Mouse (Mus musculus): ENCODE results near the gene Calml4. TPM values are rescaled to one million over a fixed set of nuclear protein-coding genes. Genes with fewer than 3 reads are reported as not detected.
A peak's percentile ranks its signal among the peaks of the same experiment; 100 is the strongest.
"Not testable (repeated sequence)": the region's sequence is repeated elsewhere in the genome, so short reads cannot be mapped to it uniquely, and the experiment has no call there.

Gene Calml4
- total RNA-seq (2022) = 10 to 100 TPM in 2 of 4 experiments, 1 to 10 TPM in 2; 7.4 to 13.6 (median 10.6) TPM

- peak; percentile 62 for DNase-seq
Observed at GRCm38 (mm10) chr9:62857719-62858261, at the start of gene Calml4. TSS of gene Calml4 (plus strand) at chr9:62858080.

DNA sequence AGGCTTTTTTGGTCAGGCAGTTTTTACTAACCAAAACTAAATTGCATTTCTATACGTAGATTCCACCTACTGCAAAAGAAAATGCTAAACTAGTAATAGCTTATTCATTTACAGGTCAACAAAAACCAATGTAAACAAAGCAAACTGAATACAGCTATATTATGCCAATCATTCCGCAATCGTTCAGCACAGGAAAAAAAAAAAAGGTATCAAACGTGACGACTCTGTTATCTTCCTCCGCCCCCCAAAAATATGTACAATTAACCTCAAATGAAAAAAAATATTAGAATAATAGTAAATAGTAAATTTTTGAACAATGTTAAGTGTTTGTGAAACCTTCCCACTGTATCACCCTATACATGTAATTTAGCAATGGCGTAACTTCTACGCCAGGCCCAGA, 47.8 kb upstream of the Calml4 start:
- no peak for DNase-seq

DNA sequence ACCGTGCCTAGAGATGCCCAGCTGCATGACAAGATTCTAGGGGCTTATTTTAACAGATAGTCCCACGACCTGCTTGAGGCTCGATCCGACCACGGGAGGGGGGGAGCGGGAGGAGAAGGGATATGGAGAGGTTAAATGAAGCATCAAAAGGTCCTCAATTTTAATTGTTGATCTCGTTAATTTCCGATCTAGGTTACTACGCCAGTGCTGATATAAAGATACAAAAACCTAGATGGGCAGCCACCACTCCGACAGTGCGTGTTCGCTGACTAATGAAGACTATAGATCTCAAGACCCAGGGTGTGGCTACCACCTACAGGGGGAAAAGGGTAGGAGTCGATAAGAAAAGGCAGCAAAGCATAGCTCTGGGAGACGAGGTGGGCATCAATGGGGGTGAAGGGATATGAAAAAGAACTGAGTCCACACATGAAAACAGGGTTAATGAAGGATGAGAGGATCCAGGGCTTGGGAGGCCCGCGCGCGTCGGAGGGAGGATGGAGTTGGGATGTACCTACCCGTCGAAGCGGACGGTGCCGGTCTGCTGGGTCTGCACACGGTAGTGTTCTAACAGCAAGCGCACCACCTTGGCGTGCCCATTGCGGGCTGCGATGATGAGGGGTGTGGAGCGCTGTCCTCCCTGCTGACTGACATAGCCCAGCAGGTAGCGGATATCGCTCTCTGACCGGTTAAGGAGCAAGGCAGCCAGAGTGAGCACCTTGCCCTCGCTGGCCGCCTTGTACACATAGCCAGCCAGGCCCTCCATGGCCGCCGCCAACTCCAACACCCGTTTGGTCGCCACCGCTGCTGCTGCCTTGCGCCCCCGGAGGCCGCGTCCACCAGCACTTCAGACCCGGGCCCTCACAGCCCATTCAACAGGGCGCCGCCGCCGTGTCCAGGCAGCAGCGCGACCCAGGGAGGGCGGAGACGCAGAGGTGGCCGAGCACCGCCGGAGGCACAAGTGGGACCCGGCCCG, 47.1 kb upstream of the Calml4 start:
- no peak for DNase-seq

DNA sequence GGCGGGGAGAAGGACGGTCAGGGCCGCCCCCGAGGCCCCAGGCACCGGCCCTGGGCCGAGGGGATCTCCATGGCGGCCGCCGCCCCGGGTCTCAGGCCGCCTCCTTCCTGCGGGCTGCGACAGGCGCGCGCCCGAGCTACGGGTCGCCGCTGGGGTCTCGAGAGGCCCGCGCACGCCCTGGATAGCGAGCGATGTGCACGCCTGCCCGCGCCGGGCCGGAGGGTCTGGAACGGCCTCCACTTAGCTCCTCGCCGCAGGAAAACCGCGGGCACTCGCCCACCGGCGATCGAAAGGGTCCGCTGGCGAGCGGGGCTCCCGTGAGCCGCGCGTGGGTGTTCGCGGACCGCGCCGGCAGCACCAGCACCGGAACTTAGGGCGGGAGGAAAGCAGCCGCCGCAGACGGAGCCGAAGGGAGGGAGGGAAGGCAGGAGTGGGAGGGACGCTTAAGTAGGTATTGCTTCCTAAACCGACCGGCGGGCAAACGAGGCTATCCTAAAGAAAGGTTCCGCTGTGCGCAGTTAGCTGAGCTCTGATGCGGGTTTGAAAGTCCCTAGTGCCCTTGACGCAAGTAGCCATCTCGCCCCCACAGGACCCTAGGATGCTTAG, 46.3 kb upstream of the Calml4 start, which contains the start of gene Fem1b:
Gene Fem1b, minus strand, starts transcription at position 419 of the 606 bp plus-strand sequence.
- peak; percentile 81 for DNase-seq

DNA sequence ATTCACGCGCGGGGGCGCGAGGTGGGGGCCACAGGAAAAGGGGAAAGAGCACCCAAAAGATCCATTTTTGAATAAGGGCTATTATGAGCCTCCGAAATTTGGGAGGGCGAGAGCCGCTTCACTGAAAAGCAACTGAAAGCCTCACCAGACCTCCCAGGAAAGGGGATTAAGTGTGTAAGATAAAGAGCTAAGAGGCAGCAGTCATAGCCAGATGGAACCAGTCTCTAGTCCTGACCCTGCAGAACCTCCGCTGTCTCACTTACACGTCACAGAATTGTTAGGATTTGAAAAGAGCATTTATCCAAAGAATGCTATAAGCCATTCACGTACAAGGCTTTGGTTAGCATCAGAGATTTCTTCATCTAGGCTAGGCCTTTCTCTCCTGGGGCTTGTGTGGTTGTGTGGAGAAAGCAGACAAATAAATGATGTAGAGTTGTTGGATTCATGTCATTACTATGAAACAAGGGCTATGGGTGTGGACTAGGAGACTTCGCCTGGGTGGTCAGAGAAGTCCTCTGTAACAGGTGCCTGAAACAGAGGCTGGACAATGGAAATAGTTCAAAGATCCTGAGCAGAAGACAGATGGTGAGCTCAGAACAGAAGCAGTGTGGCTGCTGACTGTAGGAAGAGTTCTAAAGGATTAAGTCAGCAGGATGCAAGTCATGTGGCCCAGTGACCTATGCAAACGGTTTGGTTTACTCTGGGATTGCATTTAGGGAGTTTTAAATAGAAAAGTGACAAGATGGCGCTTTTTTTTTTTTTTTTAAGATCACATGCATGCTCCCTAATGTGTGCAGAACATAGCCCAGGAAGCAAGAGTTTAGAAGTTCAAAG, 45.4 kb upstream of the Calml4 start:
- DNase-seq = no peak

GRCm38 (mm10) chr9:62814751-62815150, 43.1 kb upstream of the Calml4 start:
- no peak for DNase-seq

GRCm38 (mm10) chr9:62816323-62817098, 41.4 kb upstream of the Calml4 start:
- DNase-seq = no peak

- no peak for DNase-seq
Observed at GRCm38 (mm10) chr9:62817099-62817571, 40.7 kb upstream of the Calml4 start.

GRCm38 (mm10) chr9:62817828-62818614, 39.9 kb upstream of the Calml4 start:
- DNase-seq = no peak

- DNase-seq = no peak
Observed at GRCm38 (mm10) chr9:62819494-62819893, 38.4 kb upstream of the Calml4 start.

- DNase-seq = not testable (repeated sequence)
Observed at GRCm38 (mm10) chr9:62819910-62820309, 38.0 kb upstream of the Calml4 start.

DNA sequence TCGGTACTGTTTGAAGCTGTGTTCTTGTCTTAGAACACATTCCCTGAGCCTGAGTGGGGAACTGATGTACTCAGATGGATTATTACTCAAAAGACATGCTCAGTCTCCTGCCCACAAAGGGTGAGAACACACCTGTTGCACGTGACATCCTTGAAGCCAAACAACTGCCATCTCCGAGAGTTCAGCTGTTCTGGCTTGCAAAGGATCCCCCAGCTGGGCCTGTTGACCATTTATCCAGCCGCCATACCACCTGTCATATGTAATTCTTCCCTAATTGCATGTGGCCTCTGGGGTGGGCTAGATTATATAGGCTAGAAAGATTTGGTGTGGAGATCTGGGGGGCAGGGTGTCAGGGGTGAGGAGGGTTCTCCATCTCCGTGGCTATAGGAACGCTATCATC, 37.1 kb upstream of the Calml4 start:
- DNase-seq = no peak

DNA sequence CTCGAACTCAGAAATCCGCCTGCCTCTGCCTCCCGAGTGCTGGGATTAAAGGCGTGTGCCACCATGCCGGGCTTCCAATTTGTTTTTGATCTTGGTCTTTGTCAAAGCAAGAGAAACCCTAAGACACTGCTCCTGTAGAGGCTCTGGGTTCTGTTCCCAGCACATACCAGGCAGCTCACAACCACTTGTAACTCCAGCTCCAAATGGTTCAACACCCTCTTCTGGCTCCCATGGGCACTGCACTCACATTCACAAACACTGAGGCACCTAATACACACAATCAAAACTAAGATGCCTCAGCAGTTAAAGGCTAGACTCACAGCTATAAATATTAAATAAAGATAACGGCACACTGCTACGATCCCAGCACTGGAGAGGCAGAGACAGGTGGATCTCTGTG, 36.1 kb upstream of the Calml4 start:
- no peak for DNase-seq

GRCm38 (mm10) chr9:62825791-62826393, 32.0 kb upstream of the Calml4 start:
- no peak for DNase-seq

- DNase-seq = no peak
Observed at GRCm38 (mm10) chr9:62826456-62826855, 31.4 kb upstream of the Calml4 start.

DNA sequence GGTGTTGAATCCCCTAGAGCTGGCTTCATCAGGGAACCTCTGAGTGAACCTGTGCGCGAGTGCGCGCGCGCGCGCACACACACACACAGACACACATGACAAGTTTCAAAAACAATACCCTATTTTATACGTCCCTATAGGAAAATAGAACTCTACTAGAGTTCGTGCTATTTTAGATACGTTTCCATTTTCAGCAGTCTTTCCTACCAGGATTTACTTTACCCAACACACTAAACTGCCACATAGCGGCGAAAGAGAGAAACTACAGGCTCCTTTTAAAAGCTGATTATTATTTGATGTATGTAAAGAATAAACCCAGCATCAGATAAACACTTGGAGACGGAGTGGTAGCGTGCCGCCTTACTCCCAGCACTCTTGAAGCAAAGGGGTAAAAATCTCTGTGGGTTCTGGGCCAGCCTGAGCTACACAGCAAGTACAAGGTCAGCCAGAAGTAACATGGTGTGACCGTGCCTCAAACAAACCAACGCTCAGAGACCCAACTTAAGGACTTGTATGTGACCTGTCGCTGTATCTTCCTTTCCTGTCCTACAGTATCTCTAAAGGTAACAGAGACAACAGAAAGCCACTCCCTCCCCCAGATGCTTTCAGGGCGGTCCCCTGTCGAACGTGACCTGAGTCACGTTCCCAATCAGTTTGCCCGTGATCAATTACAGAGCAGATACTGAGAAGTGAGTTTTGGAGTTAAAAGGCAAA, 29.8 kb upstream of the Calml4 start:
- no peak for DNase-seq

DNA sequence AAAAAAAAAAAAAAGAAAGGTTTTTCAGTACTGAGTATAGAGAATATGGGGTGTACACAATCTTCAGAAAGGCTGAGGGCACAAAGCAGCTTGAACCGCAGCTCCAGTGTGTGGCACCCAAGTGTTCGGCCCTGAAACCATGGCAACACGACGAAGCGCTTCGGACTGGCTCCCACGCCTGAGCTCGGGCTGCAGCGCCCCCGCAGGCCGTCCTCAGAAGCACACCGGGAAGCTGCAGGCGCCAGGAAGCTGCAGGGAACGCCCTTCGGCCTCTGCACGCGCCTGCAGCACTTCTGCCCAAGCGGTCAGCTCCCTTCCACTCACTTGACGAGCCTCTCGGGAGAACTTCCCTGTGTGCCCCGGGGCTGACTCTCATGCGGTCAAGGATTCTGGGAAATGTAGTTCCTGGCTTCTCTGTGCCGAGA, 29.2 kb upstream of the Calml4 start:
- peak; percentile 96 for DNase-seq

- DNase-seq = no peak
Observed at GRCm38 (mm10) chr9:62829877-62830276, 28.0 kb upstream of the Calml4 start.

DNA sequence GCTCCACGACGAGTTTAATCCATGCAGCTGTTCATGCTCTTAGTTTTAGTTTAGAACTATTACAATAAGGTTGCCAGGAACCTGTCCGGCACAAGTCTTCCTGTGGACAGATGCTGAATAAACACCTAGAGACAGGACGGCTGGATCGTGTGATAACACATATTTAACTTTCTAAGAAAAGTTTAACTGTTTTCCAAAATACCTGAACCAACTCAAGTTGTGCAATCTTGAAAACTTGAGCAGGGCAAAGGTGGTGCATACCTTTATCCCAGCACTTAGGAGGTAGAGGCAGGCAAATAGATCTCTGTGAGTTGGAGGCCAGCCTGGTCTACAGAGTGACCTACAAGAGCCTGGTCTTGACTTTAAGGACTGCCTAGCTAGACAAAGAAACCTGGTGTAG, 23.0 kb upstream of the Calml4 start:
- no peak for DNase-seq
